Mouse (Mus musculus): Measurements from ENCODE around the gene Snrpb2. TPM values are rescaled to one million over a fixed set of nuclear protein-coding genes. Genes with fewer than 3 reads are reported as not detected.

The Snrpb2 gene
- polyA plus RNA-seq, 1 experiment from 2014 or later: 85.1 TPM

GRCm38 (mm10) chr2:143078198-143078851 is 15.5 kb downstream of the Snrpb2 start, which contains the start of gene Otor:
Gene Otor (plus strand): TSS chr2:143078473.
- no peak within 1 kb of the TSS for H3K4me2 ChIP-seq (replicated peaks; ENCODE audit: low read depth, low read length)
- H3K36me3 ChIP-seq (ENCODE audit: control insufficient read depth, insufficient read depth, low read length): no peaks in the 10 kb centered on the region
- no peak within 1 kb of the TSS for H3K9ac ChIP-seq (replicated peaks; ENCODE audit: low read depth, low read length)
- H3K27me3 ChIP-seq (ENCODE audit: control insufficient read depth, insufficient read depth, low read length): no peaks in the 10 kb centered on the region
- ATAC-seq (ENCODE audit: insufficient number of reproducible peaks, insufficient read depth, low FRiP score, low read depth): no peak; the same call in 1 of the 2 replicates
- H3K27ac ChIP-seq (ENCODE audit: low read length): no peak within 1 kb of the TSS; the same call in 1 of the 2 replicates
- WGBS: 45% methylated on average over 8 of the region's 8 CpGs
- no peaks in the 10 kb centered on the region for H3K9me3 ChIP-seq (ENCODE audit: control insufficient read depth, low read depth, low read length)
- H3K4me1 ChIP-seq (ENCODE audit: control insufficient read depth, insufficient read depth, low read length): no peaks in the 10 kb centered on the region
- H3K4me3 ChIP-seq (ENCODE audit: low read depth, low read length): no peak within 1 kb of the TSS

DNA sequence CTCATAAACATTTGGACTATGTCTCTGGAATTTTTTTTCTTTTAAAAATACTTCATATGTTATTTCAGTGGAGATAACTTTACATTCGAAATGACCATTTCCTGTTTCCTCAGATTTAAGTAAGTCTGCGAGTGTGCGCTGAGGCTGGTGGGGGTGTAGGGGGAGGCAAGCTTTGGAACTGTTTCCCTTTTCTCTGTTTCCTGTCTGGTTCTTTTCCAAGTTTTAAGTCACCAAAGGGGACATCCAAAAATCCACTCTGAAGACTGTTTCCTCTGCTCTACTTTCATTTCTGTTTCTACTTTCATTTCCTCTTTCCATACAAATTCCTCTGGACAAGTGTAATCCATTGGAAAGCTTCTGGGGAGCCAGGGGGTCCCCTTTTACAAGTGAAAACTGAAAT is 18.9 kb downstream of the Snrpb2 start:
- Histone ChIP-seq H3K4me2 (replicated peaks; ENCODE audit: low read depth, low read length) (no peak overlapping the region), H3K27me3 (ENCODE audit: control insufficient read depth, insufficient read depth, low read length) (no peaks in the 10 kb centered on the region), H3K9me3 (ENCODE audit: control insufficient read depth, low read depth, low read length) (no peaks in the 10 kb centered on the region), H3K27ac (ENCODE audit: low read length) (no peak overlapping the region), H3K9ac (replicated peaks; ENCODE audit: low read depth, low read length) (no peak overlapping the region), H3K36me3 (ENCODE audit: control insufficient read depth, insufficient read depth, low read length) (no peaks in the 10 kb centered on the region), H3K4me3 (ENCODE audit: low read depth, low read length) (no peak overlapping the region), H3K4me1 (ENCODE audit: control insufficient read depth, insufficient read depth, low read length) (no peaks in the 10 kb centered on the region)
- no peak for ATAC-seq (ENCODE audit: insufficient number of reproducible peaks, insufficient read depth, low FRiP score, low read depth)
- WGBS: 46% methylated on average over 3 of the region's 3 CpGs

GRCm38 (mm10) chr2:143084852-143085397 is 22.1 kb downstream of the Snrpb2 start:
- Histone ChIP-seq H3K4me1 (ENCODE audit: control insufficient read depth, insufficient read depth, low read length) (no peaks in the 10 kb centered on the region), H3K9ac (replicated peaks; ENCODE audit: low read depth, low read length) (no peak overlapping the region), H3K27me3 (ENCODE audit: control insufficient read depth, insufficient read depth, low read length) (no peaks in the 10 kb centered on the region), H3K4me3 (ENCODE audit: low read depth, low read length) (no peak overlapping the region), H3K9me3 (ENCODE audit: control insufficient read depth, low read depth, low read length) (no peaks in the 10 kb centered on the region), H3K4me2 (replicated peaks; ENCODE audit: low read depth, low read length) (no peak overlapping the region), H3K36me3 (ENCODE audit: control insufficient read depth, insufficient read depth, low read length) (no peaks in the 10 kb centered on the region), H3K27ac (ENCODE audit: low read length) (no peak overlapping the region)
- WGBS: 66% methylated on average over 2 of the region's 2 CpGs
- no peak for ATAC-seq (ENCODE audit: insufficient number of reproducible peaks, insufficient read depth, low FRiP score, low read depth)

GRCm38 (mm10) chr2:143089866-143090265 is 27.0 kb downstream of the Snrpb2 start:
- Histone ChIP-seq H3K4me1 (ENCODE audit: control insufficient read depth, insufficient read depth, low read length) (no peaks in the 10 kb centered on the region), H3K27ac (ENCODE audit: low read length) (no peak overlapping the region), H3K9me3 (ENCODE audit: control insufficient read depth, low read depth, low read length) (no peaks in the 10 kb centered on the region), H3K36me3 (ENCODE audit: control insufficient read depth, insufficient read depth, low read length) (no peaks in the 10 kb centered on the region), H3K4me2 (replicated peaks; ENCODE audit: low read depth, low read length) (no peak overlapping the region), H3K9ac (replicated peaks; ENCODE audit: low read depth, low read length) (no peak overlapping the region), H3K27me3 (ENCODE audit: control insufficient read depth, insufficient read depth, low read length) (no peaks in the 10 kb centered on the region), H3K4me3 (ENCODE audit: low read depth, low read length) (no peak overlapping the region)
- WGBS: 61% methylated on average over 8 of the region's 8 CpGs
- no peak for ATAC-seq (ENCODE audit: insufficient number of reproducible peaks, insufficient read depth, low FRiP score, low read depth)

DNA sequence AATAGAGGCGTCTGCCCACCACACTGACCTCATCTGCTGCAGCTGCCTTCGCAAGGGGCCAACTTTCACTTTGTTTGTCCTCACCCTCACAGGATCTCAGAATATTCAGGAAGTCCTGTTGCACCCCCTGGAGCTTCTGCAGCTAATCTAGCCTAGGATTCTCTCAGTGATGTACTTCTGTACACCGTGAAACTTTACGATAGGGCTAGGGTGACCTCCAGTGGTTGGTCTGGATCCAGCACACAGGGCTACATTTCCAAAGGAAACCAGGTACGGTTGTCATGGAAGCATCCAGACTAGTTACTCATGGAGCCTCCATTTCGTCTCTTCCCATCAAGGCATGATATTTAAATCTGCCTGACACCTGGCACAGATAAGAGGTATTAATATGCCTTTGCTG is 30.9 kb downstream of the Snrpb2 start:
- no peaks in the 10 kb centered on the region for H3K36me3 ChIP-seq (ENCODE audit: control insufficient read depth, insufficient read depth, low read length)
- no peaks in the 10 kb centered on the region for H3K4me1 ChIP-seq (ENCODE audit: control insufficient read depth, insufficient read depth, low read length)
- H3K4me2 ChIP-seq (replicated peaks; ENCODE audit: low read depth, low read length): no peak overlapping the region
- no peak overlapping the region for H3K4me3 ChIP-seq (ENCODE audit: low read depth, low read length)
- no peaks in the 10 kb centered on the region for H3K27me3 ChIP-seq (ENCODE audit: control insufficient read depth, insufficient read depth, low read length)
- no peak overlapping the region for H3K27ac ChIP-seq (ENCODE audit: low read length)
- H3K9ac ChIP-seq (replicated peaks; ENCODE audit: low read depth, low read length): no peak overlapping the region
- 21% methylated on average over 6 of the region's 6 CpGs for WGBS
- no peaks in the 10 kb centered on the region for H3K9me3 ChIP-seq (ENCODE audit: control insufficient read depth, low read depth, low read length)
- peak; percentile 71; the same call in 1 of the 2 replicates for ATAC-seq (ENCODE audit: insufficient number of reproducible peaks, insufficient read depth, low FRiP score, low read depth)

DNA sequence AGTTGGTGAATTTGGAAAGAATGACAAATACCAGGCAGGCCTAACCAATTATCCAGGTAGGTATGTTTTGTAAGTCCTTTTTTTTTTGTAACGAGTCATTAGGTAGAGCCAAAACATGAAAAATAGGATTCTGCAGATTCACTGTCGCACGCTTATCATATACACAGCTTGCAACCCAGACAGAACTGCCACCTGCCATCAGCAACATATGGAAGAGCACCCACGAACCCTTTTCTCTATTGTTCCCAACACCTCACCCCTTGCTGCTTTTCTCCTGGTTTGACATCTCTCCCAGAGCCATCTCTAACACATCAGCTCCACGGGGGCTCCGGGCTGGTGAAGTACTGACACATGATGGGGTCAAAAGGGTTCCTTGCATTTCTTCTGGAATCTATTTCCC is 31.9 kb downstream of the Snrpb2 start:
- WGBS: 58% methylated on average over 6 of the region's 6 CpGs
- no peak for ATAC-seq (ENCODE audit: insufficient number of reproducible peaks, insufficient read depth, low FRiP score, low read depth)

DNA sequence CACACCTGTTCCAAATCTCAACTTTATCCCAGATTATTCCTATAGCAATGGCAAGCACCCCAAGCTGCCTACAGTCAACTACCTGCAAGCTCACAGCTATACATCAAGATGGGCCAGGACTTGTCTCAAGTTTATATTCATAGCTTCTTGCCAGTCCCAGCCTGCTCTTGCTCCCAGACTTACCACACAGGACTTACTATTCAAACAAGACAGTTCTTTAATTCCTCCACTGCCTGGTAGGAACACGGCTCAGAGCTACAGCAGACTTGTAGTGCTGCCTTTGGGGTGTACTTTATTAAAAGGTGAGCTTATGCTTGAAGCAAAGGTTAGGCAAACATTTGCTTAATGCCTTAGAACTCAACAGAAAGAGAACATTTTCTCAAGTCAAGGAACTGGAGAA is 34.3 kb downstream of the Snrpb2 start:
- no peak overlapping the region for H3K27ac ChIP-seq (ENCODE audit: low read length)
- no peaks in the 10 kb centered on the region for H3K27me3 ChIP-seq (ENCODE audit: control insufficient read depth, insufficient read depth, low read length)
- no peaks in the 10 kb centered on the region for H3K4me1 ChIP-seq (ENCODE audit: control insufficient read depth, insufficient read depth, low read length)
- no peak overlapping the region for H3K4me3 ChIP-seq (ENCODE audit: low read depth, low read length)
- peak; percentile 54 for ATAC-seq (ENCODE audit: insufficient number of reproducible peaks, insufficient read depth, low FRiP score, low read depth)
- no peak overlapping the region for H3K9ac ChIP-seq (replicated peaks; ENCODE audit: low read depth, low read length)
- no peaks in the 10 kb centered on the region for H3K9me3 ChIP-seq (ENCODE audit: control insufficient read depth, low read depth, low read length)
- WGBS: 58% methylated on average over 1 of the region's 1 CpGs
- H3K36me3 ChIP-seq (ENCODE audit: control insufficient read depth, insufficient read depth, low read length): no peaks in the 10 kb centered on the region
- H3K4me2 ChIP-seq (replicated peaks; ENCODE audit: low read depth, low read length): no peak overlapping the region

More for the DNA sequence above, 31.9 kb downstream of the Snrpb2 start:
- Histone ChIP-seq H3K27ac (ENCODE audit: low read length) (no peak overlapping the region), H3K9ac (replicated peaks; ENCODE audit: low read depth, low read length) (no peak overlapping the region), H3K9me3 (ENCODE audit: control insufficient read depth, low read depth, low read length) (no peaks in the 10 kb centered on the region), H3K4me3 (ENCODE audit: low read depth, low read length) (no peak overlapping the region), H3K4me1 (ENCODE audit: control insufficient read depth, insufficient read depth, low read length) (no peaks in the 10 kb centered on the region), H3K4me2 (replicated peaks; ENCODE audit: low read depth, low read length) (no peak overlapping the region), H3K27me3 (ENCODE audit: control insufficient read depth, insufficient read depth, low read length) (no peaks in the 10 kb centered on the region), H3K36me3 (ENCODE audit: control insufficient read depth, insufficient read depth, low read length) (no peaks in the 10 kb centered on the region)

- no peak for ATAC-seq (ENCODE audit: insufficient number of reproducible peaks, insufficient read depth, low FRiP score, low read depth)
- H3K27me3 ChIP-seq (ENCODE audit: control insufficient read depth, insufficient read depth, low read length): no peaks in the 10 kb centered on the region
- H3K4me3 ChIP-seq (ENCODE audit: low read depth, low read length): no peak overlapping the region
- H3K27ac ChIP-seq (ENCODE audit: low read length): no peak overlapping the region
- no peaks in the 10 kb centered on the region for H3K4me1 ChIP-seq (ENCODE audit: control insufficient read depth, insufficient read depth, low read length)
- H3K36me3 ChIP-seq (ENCODE audit: control insufficient read depth, insufficient read depth, low read length): no peaks in the 10 kb centered on the region
- 97% methylated on average over 1 of the region's 1 CpGs for WGBS
- H3K4me2 ChIP-seq (replicated peaks; ENCODE audit: low read depth, low read length): no peak overlapping the region
- H3K9ac ChIP-seq (replicated peaks; ENCODE audit: low read depth, low read length): no peak overlapping the region
- no peaks in the 10 kb centered on the region for H3K9me3 ChIP-seq (ENCODE audit: control insufficient read depth, low read depth, low read length)
Observed at GRCm38 (mm10) chr2:143113859-143114258, 51.0 kb downstream of the Snrpb2 start.

DNA sequence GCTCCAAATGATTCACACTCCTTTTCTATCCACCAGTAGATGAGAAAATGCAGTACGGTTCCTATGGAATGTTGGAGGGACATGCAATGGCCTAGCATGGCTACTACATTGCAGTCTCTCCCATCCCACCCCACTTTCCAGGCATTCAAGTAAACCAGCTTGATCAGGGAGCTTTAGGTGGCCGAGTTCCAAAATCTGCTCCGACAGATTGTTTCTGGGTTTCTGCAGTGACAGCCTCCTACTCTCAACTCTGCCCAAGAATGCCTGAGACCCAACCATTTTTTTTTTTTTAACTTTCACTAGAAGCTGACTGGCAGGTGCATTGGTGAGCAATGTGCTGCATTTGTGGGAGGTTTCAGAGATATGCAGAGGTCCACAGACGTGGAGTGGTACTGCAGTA is 51.9 kb downstream of the Snrpb2 start:
- no peak overlapping the region for H3K9ac ChIP-seq (replicated peaks; ENCODE audit: low read depth, low read length)
- H3K4me2 ChIP-seq (replicated peaks; ENCODE audit: low read depth, low read length): no peak overlapping the region
- WGBS: 55% methylated on average over 4 of the region's 4 CpGs
- no peak for ATAC-seq (ENCODE audit: insufficient number of reproducible peaks, insufficient read depth, low FRiP score, low read depth)
- H3K4me3 ChIP-seq (ENCODE audit: low read depth, low read length): no peak overlapping the region
- H3K27ac ChIP-seq (ENCODE audit: low read length): no peak overlapping the region
- no peaks in the 10 kb centered on the region for H3K9me3 ChIP-seq (ENCODE audit: control insufficient read depth, low read depth, low read length)
- H3K4me1 ChIP-seq (ENCODE audit: control insufficient read depth, insufficient read depth, low read length): no peaks in the 10 kb centered on the region
- no peaks in the 10 kb centered on the region for H3K36me3 ChIP-seq (ENCODE audit: control insufficient read depth, insufficient read depth, low read length)
- no peaks in the 10 kb centered on the region for H3K27me3 ChIP-seq (ENCODE audit: control insufficient read depth, insufficient read depth, low read length)
